Mouse (Mus musculus): ENCODE results near the gene Entpd3. TPM values are rescaled to one million over a fixed set of nuclear protein-coding genes. Genes with fewer than 3 reads are reported as not detected.

The Entpd3 gene
- polyA plus RNA-seq, 1 experiment from 2014 or later = 0.25 TPM

GRCm38 (mm10) chr9:120602172-120602838 lies 62.7 kb downstream of the Entpd3 start:
- Histone ChIP-seq H3K27me3 (ENCODE audit: control insufficient read depth, insufficient read depth, low read length) (no peaks in the 10 kb centered on the region), H3K9me3 (ENCODE audit: control insufficient read depth, low read length) (peaks cover under 1% of the 10 kb centered on the region), H3K4me3 (ENCODE audit: low read depth, low read length) (no peak overlapping the region), H3K36me3 (ENCODE audit: control insufficient read depth, insufficient read depth, low read length) (no peaks in the 10 kb centered on the region), H3K9ac (ENCODE audit: low read length) (no peak overlapping the region; the same call in none of the 2 replicates), H3K4me1 (ENCODE audit: control insufficient read depth, insufficient read depth, low read length) (peaks cover 21% of the 10 kb centered on the region), H3K4me2 (peak overlapping the region; percentile 24; the same call in 1 of the 2 replicates), H3K27ac (ENCODE audit: low read depth, low read length) (no peak overlapping the region)
- 49% methylated on average over 17 of the region's 17 CpGs for WGBS
- DNase-seq (ENCODE audit: low spot score, missing footprints) (no peak), ATAC-seq (ENCODE audit: low FRiP score) (peak; percentile 46)

- DNase-seq (ENCODE audit: low spot score, missing footprints) (peak; percentile 99), ATAC-seq (ENCODE audit: low FRiP score) (peak; percentile 91)
- Histone ChIP-seq H3K4me1 (ENCODE audit: control insufficient read depth, insufficient read depth, low read length) (peaks cover 21% of the 10 kb centered on the region), H3K27ac (ENCODE audit: low read depth, low read length) (0 out of 2 replicates have a peak overlapping the region, but pooled peaks have one; percentile 30), H3K36me3 (ENCODE audit: control insufficient read depth, insufficient read depth, low read length) (no peaks in the 10 kb centered on the region), H3K4me2 (peak overlapping the region; percentile 24), H3K4me3 (ENCODE audit: low read depth, low read length) (no peak overlapping the region), H3K27me3 (ENCODE audit: control insufficient read depth, insufficient read depth, low read length) (no peaks in the 10 kb centered on the region), H3K9ac (ENCODE audit: low read length) (peak overlapping the region; percentile 37), H3K9me3 (ENCODE audit: control insufficient read depth, low read length) (peaks cover 7% of the 10 kb centered on the region)
- 2% methylated on average over 23 of the region's 23 CpGs for WGBS
These were observed 63.4 kb downstream of the Entpd3 start for GRCm38 (mm10) chr9:120602839-120603511.

- 0 out of 2 replicates have a peak, but pooled peaks have one; percentile 10 for ATAC-seq (ENCODE audit: low FRiP score)
- DNase-seq (ENCODE audit: low spot score, missing footprints) = peak; percentile 95
- WGBS = 12% methylated on average over 10 of the region's 10 CpGs
- no peaks in the 10 kb centered on the region for H3K27me3 ChIP-seq (ENCODE audit: control insufficient read depth, insufficient read depth, low read length)
- H3K9ac ChIP-seq (ENCODE audit: low read length) = peak overlapping the region; percentile 31; the same call in 1 of the 2 replicates
- H3K9me3 ChIP-seq (ENCODE audit: control insufficient read depth, low read length) = peaks cover 9% of the 10 kb centered on the region
- H3K4me3 ChIP-seq (ENCODE audit: low read depth, low read length) = no peak overlapping the region
- no peaks in the 10 kb centered on the region for H3K36me3 ChIP-seq (ENCODE audit: control insufficient read depth, insufficient read depth, low read length)
- no peak overlapping the region for H3K27ac ChIP-seq (ENCODE audit: low read depth, low read length)
- peak overlapping the region; percentile 24 for H3K4me2 ChIP-seq
- H3K4me1 ChIP-seq (ENCODE audit: control insufficient read depth, insufficient read depth, low read length) = peaks cover 21% of the 10 kb centered on the region
These were observed 63.9 kb downstream of the Entpd3 start for GRCm38 (mm10) chr9:120603512-120603908.

GRCm38 (mm10) chr9:120603956-120604355 lies 64.3 kb downstream of the Entpd3 start:
- Histone ChIP-seq H3K4me2 (no peak overlapping the region; the same call in 1 of the 2 replicates), H3K27ac (ENCODE audit: low read depth, low read length) (no peak overlapping the region), H3K4me1 (ENCODE audit: control insufficient read depth, insufficient read depth, low read length) (peaks cover 21% of the 10 kb centered on the region), H3K36me3 (ENCODE audit: control insufficient read depth, insufficient read depth, low read length) (no peaks in the 10 kb centered on the region), H3K9me3 (ENCODE audit: control insufficient read depth, low read length) (peaks cover 9% of the 10 kb centered on the region), H3K4me3 (ENCODE audit: low read depth, low read length) (no peak overlapping the region), H3K27me3 (ENCODE audit: control insufficient read depth, insufficient read depth, low read length) (no peaks in the 10 kb centered on the region), H3K9ac (ENCODE audit: low read length) (no peak overlapping the region)
- ATAC-seq (ENCODE audit: low FRiP score) (peak; percentile 5; the same call in 1 of the 2 replicates), DNase-seq (ENCODE audit: low spot score, missing footprints) (peak; percentile 87)
- WGBS = 23% methylated on average over 12 of the region's 12 CpGs

GRCm38 (mm10) chr9:120611055-120611454 lies 71.4 kb downstream of the Entpd3 start:
- H3K36me3 ChIP-seq (ENCODE audit: control insufficient read depth, insufficient read depth, low read length) = no peaks in the 10 kb centered on the region
- no peaks in the 10 kb centered on the region for H3K27me3 ChIP-seq (ENCODE audit: control insufficient read depth, insufficient read depth, low read length)
- H3K4me3 ChIP-seq (ENCODE audit: low read depth, low read length) = no peak overlapping the region
- no peaks in the 10 kb centered on the region for H3K4me1 ChIP-seq (ENCODE audit: control insufficient read depth, insufficient read depth, low read length)
- H3K9me3 ChIP-seq (ENCODE audit: control insufficient read depth, low read length) = peaks cover 9% of the 10 kb centered on the region
- ATAC-seq (ENCODE audit: low FRiP score) (no peak), DNase-seq (ENCODE audit: low spot score, missing footprints) (peak; percentile 51)
- H3K4me2 ChIP-seq = no peak overlapping the region
- H3K27ac ChIP-seq (ENCODE audit: low read depth, low read length) = no peak overlapping the region
- no peak overlapping the region for H3K9ac ChIP-seq (ENCODE audit: low read length)

GRCm38 (mm10) chr9:120614059-120614458 lies 74.4 kb downstream of the Entpd3 start:
- ATAC-seq (ENCODE audit: low FRiP score) = no peak
- Histone ChIP-seq H3K9me3 (ENCODE audit: control insufficient read depth, low read length) (no peaks in the 10 kb centered on the region), H3K27me3 (ENCODE audit: control insufficient read depth, insufficient read depth, low read length) (no peaks in the 10 kb centered on the region), H3K4me3 (ENCODE audit: low read depth, low read length) (no peak overlapping the region), H3K4me2 (no peak overlapping the region), H3K36me3 (ENCODE audit: control insufficient read depth, insufficient read depth, low read length) (no peaks in the 10 kb centered on the region), H3K4me1 (ENCODE audit: control insufficient read depth, insufficient read depth, low read length) (peaks cover 9% of the 10 kb centered on the region), H3K27ac (ENCODE audit: low read depth, low read length) (no peak overlapping the region), H3K9ac (ENCODE audit: low read length) (no peak overlapping the region)
- no peak for DNase-seq (ENCODE audit: low spot score, missing footprints)
- 91% methylated on average over 6 of the region's 6 CpGs for WGBS

Other genes starting within 250 kb of the Entpd3 start
- gene Myrip, start 238.3 kb upstream of the Entpd3 start, polyA plus RNA-seq (2014; fragmentation: Nextera tagmentation; extraction: Ambion mirVana) = 0.94 and 1.6 TPM in 2 replicates
- gene Eif1b, start 47.6 kb upstream of the Entpd3 start, polyA plus RNA-seq (2014; fragmentation: Nextera tagmentation; extraction: Ambion mirVana) = 291 and 296 TPM in 2 replicates
- 871 and 903 TPM in 2 replicates for gene Rpl14, start 31.6 kb downstream of the Entpd3 start, polyA plus RNA-seq (2014; fragmentation: Nextera tagmentation; extraction: Ambion mirVana)